Mouse (Mus musculus): ENCODE results near the gene Uchl4.
"Not testable (repeated sequence)": the region's sequence is repeated elsewhere in the genome, so short reads cannot be mapped to it uniquely, and the experiment has no call there.

Gene Uchl4

GRCm38 (mm10) chr9:64234768-64235435, at the start of gene Uchl4:
Gene Uchl4 (plus strand): TSS chr9:64235201.
- DNase-seq (ENCODE audit: extremely low read depth, low read depth, low spot score), result no peak

- no peak for DNase-seq (ENCODE audit: extremely low read depth, low read depth, low spot score)
These were observed 41.1 kb upstream of the Uchl4 start for GRCm38 (mm10) chr9:64193879-64194278.

- DNase-seq (ENCODE audit: extremely low read depth, low read depth, low spot score), result no peak
These were observed 39.4 kb upstream of the Uchl4 start for GRCm38 (mm10) chr9:64195554-64195953.

- DNase-seq (ENCODE audit: extremely low read depth, low read depth, low spot score), result no peak
These were observed 37.5 kb upstream of the Uchl4 start for GRCm38 (mm10) chr9:64197524-64197923.

- DNase-seq (ENCODE audit: extremely low read depth, low read depth, low spot score), result no peak
These were observed 36.8 kb upstream of the Uchl4 start for GRCm38 (mm10) chr9:64198068-64198762.

- DNase-seq (ENCODE audit: extremely low read depth, low read depth, low spot score), result not testable (repeated sequence)
These were observed 36.1 kb upstream of the Uchl4 start for GRCm38 (mm10) chr9:64198763-64199418.

- DNase-seq (ENCODE audit: extremely low read depth, low read depth, low spot score), result no peak
These were observed 35.1 kb upstream of the Uchl4 start for GRCm38 (mm10) chr9:64199897-64200296.

GRCm38 (mm10) chr9:64202331-64202730, 32.7 kb upstream of the Uchl4 start:
- DNase-seq (ENCODE audit: extremely low read depth, low read depth, low spot score), result no peak

- DNase-seq (ENCODE audit: extremely low read depth, low read depth, low spot score), result no peak
These were observed 32.1 kb upstream of the Uchl4 start for GRCm38 (mm10) chr9:64202866-64203265.

GRCm38 (mm10) chr9:64207509-64208084, 27.4 kb upstream of the Uchl4 start:
- no peak for DNase-seq (ENCODE audit: extremely low read depth, low read depth, low spot score)

GRCm38 (mm10) chr9:64214452-64214851, 20.5 kb upstream of the Uchl4 start:
- no peak for DNase-seq (ENCODE audit: extremely low read depth, low read depth, low spot score)

GRCm38 (mm10) chr9:64216090-64216489, 18.9 kb upstream of the Uchl4 start:
- no peak for DNase-seq (ENCODE audit: extremely low read depth, low read depth, low spot score)

- DNase-seq (ENCODE audit: extremely low read depth, low read depth, low spot score), result no peak
These were observed 18.4 kb upstream of the Uchl4 start for GRCm38 (mm10) chr9:64216641-64217040.

GRCm38 (mm10) chr9:64217887-64218286, 17.1 kb upstream of the Uchl4 start:
- no peak for DNase-seq (ENCODE audit: extremely low read depth, low read depth, low spot score)

- no peak for DNase-seq (ENCODE audit: extremely low read depth, low read depth, low spot score)
These were observed 15.7 kb upstream of the Uchl4 start for GRCm38 (mm10) chr9:64219305-64219704.

- no peak for DNase-seq (ENCODE audit: extremely low read depth, low read depth, low spot score)
These were observed 15.1 kb upstream of the Uchl4 start for GRCm38 (mm10) chr9:64219772-64220420.

- DNase-seq (ENCODE audit: extremely low read depth, low read depth, low spot score), result no peak
These were observed 14.4 kb upstream of the Uchl4 start for GRCm38 (mm10) chr9:64220603-64221002.

GRCm38 (mm10) chr9:64221480-64221879, 13.5 kb upstream of the Uchl4 start:
- no peak for DNase-seq (ENCODE audit: extremely low read depth, low read depth, low spot score)

GRCm38 (mm10) chr9:64222098-64222497, 12.9 kb upstream of the Uchl4 start:
- no peak for DNase-seq (ENCODE audit: extremely low read depth, low read depth, low spot score)

GRCm38 (mm10) chr9:64225805-64226204, 9.2 kb upstream of the Uchl4 start:
- DNase-seq (ENCODE audit: extremely low read depth, low read depth, low spot score), result no peak

GRCm38 (mm10) chr9:64227736-64228135, 7.3 kb upstream of the Uchl4 start:
- no peak for DNase-seq (ENCODE audit: extremely low read depth, low read depth, low spot score)

Data from fat pad, adult 2 months (tissue).